Mouse (Mus musculus) heart, postnatal 25 days (tissue): ENCODE measurements around the gene Spindoc. TPM values are rescaled to one million over a fixed set of nuclear protein-coding genes. Genes with fewer than 3 reads are reported as not detected.
A peak's percentile ranks its signal among the peaks of the same experiment; 100 is the strongest.

Experiments used
- DNase-seq: peaks from one replicate; pipeline ENCODE4 v3.0.0; 2022; ENCODE audit warnings: low spot score
- intact Hi-C: fragments of 180-260 bp; cut with DNase I; formaldehyde crosslinking; loops from one replicate; pipeline ENCODE4 v1.15.1; 2025
- microRNA-seq: library from miRNA; unstranded; fragments of <30 nt; microRNA quantifications from one replicate; pipeline ENCODE4 v1.2.0, GENCODE M21; 2022
- total RNA-seq, 2 experiments: library from RNA; stranded (reverse); gene quantifications; 2 replicates each; pipeline ENCODE4 v1.2.3; 2021

Spindoc gene
- total RNA-seq, 2 experiments from 2014 or later: 14.1 to 17.5 TPM

DNA sequence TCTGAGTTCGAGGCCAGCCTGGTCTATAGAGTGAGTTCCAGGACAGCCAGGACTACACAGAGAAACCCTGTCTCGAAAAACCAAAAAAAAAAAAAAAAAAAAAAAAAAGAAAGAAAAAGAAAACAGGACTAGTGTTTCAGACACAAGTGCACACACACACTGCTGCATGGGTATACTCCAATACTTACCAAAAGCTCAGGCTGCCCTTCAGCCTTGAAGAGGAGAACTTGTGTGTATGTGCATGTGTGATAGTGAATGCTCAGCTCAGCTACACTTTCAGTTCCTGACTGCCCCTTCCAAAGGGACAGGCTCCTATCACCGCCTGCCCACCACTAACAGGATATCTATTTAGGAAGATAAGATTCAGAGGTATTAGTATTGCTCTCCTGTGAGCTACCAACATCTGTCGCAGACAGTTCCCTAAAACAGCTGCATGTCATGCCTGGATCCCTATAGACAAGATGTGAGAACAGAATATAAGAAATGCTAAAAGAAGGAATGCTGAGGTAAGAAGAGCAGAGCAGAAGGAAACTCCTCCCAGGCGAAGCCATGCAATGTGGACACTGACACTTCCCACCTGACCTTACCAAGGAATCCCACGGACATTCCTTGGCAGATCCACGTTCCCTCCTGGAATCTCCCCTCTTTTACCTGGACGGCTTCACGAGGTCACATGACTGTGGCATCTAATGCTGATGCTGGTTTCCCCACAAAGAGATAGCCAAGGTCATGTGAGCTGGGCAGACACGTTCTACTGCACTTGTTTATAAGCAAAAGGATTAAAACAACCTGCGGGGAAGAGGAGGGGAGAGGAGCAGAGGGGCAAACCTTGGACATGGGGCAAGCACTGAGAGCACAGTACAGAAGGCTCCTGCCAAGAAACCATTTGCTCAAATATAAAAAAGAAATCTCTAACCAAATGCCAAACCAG, 77.1 kb downstream of the Spindoc start:
- no peak for DNase-seq
- intact Hi-C loops: no loop called here

DNA sequence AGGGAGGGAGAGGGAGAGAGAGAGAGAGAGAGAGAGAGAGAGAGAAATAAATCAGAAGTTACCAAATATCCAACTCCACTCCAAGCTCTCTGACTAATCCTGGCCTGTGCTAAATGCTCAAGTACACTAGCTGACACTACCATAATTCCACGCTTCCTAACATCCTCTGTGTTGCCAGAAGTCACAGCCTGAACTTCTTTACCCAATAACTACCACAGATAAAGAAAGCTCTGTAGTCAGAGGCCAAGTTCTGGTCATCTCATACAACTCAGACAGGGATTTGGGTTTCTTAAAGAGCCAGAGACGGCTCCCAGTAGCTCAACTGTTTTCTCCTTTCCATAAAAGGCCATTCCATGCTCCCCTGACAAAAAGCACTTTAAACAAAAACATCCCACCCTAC, 78.0 kb downstream of the Spindoc start:
- intact Hi-C loops: no loop called here
- DNase-seq: peak; percentile 20

Small RNA genes within 50 kb of the gene (microRNA-seq; reads per million reads assigned to microRNA genes)
- not detected for gene Mir6991

Other genes with a start within 250 kb of the Spindoc start
- 10 to 100 TPM; 74.7 to 82.3 TPM for gene Otub1, start 176.7 kb downstream of the Spindoc start, total RNA-seq
- 100 to 1,000 TPM; 407 to 462 TPM for gene Cox8a, start 165.4 kb downstream of the Spindoc start, total RNA-seq
- 10 to 100 TPM; 14.4 to 17.7 TPM for gene Naa40, start 141.8 kb downstream of the Spindoc start, total RNA-seq
- 1 to 10 TPM; 6.9 to 7.5 TPM for gene Rcor2, start 115.7 kb downstream of the Spindoc start, total RNA-seq
- gene Mark2, start 41.1 kb downstream of the Spindoc start, total RNA-seq: 10 to 100 TPM; 49.4 to 55.3 TPM
- gene 2700081O15Rik, start 34.6 kb upstream of the Spindoc start, total RNA-seq: 10 to 100 TPM; 15.8 to 18.7 TPM
- gene Rtn3, start 100.3 kb upstream of the Spindoc start, total RNA-seq: 10 to 100 TPM; 75.1 to 82.8 TPM
- gene Atl3, start 111.0 kb upstream of the Spindoc start, total RNA-seq: 10 to 100 TPM; 15.5 to 19.2 TPM
- gene Pla2g16, start 174.5 kb upstream of the Spindoc start, total RNA-seq: 100 to 1,000 TPM; 122 TPM
- under 1 TPM; 0.31 to 0.92 TPM for gene Lgals12, start 224.2 kb upstream of the Spindoc start, total RNA-seq
- under 1 TPM in 1 of 2 experiments, not detected in 1; 0.26 TPM for gene Hrasls5, start 229.5 kb upstream of the Spindoc start, total RNA-seq